Mouse (Mus musculus): ENCODE data around the gene Gse1.

The Gse1 gene

DNA sequence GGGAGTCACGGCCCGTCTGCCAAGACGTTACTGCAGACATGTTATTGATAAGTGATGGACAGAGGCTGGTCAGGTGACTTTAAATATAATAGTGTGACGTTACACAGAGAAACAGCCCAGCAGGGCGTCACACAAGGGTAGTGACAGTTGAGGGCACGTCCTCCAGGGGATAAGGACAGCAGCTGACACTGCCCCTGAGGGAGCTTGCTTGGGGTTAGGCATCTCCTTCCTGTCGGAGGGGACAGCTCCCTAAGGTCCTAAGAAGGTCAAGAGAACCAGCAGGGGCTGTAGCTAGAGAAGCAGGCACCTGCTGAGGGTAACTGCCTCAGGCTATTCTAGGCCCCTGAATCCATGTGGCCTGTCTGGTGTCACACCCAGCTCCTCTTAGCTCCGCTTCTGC lies 343.3 kb downstream of the Gse1 start:
- H3K36me3 ChIP-seq (ENCODE audit: insufficient read depth, low read length), result peaks cover 100% of the 10 kb centered on the region
- peaks cover 100% of the 10 kb centered on the region for H3K4me1 ChIP-seq (replicated peaks; ENCODE audit: low read depth, low read length)
- no peaks in the 10 kb centered on the region for H3K27me3 ChIP-seq (ENCODE audit: insufficient read depth, low read length)
- no peak for TF ChIP-seq CTCF (conservative IDR thresholded peaks at IDR 0.05; ENCODE audit: low read length)
- no peak for TF ChIP-seq POU5F1 (IDR thresholded peaks at IDR 0.05; ENCODE audit: borderline replicate concordance, low read length)
- no peak for TF ChIP-seq NANOG (IDR thresholded peaks at IDR 0.05; ENCODE audit: borderline replicate concordance, low read length)
- H3K4me3 ChIP-seq (replicated peaks; ENCODE audit: low read length), result no peak overlapping the region
- H3K9me3 ChIP-seq (ENCODE audit: low read length), result no peaks in the 10 kb centered on the region

DNA sequence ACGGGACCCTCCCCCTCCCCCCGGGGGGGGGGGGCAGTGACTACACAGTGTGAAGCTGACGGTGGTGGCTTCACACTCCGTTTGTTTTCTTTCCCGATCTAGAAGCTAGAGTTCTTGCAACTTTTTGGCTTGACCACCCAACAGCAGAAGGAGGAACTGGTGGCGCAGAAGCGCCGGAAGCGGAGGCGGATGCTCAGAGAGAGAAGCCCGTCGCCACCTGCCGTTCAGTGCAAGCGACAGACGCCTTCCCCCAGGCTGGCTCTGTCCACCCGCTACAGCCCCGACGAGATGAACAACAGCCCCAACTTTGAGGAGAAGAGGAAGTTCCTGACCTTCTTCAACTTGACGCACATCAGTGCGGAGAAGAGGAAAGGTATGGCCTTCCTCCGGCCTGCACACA lies 344.3 kb downstream of the Gse1 start:
- Histone ChIP-seq H3K4me3 (replicated peaks; ENCODE audit: low read length) (no peak overlapping the region), H3K36me3 (ENCODE audit: insufficient read depth, low read length) (peaks cover 100% of the 10 kb centered on the region), H3K9me3 (ENCODE audit: low read length) (no peaks in the 10 kb centered on the region), H3K27me3 (ENCODE audit: insufficient read depth, low read length) (no peaks in the 10 kb centered on the region), H3K4me1 (replicated peaks; ENCODE audit: low read depth, low read length) (peaks cover 98% of the 10 kb centered on the region)
- TF ChIP-seq POU5F1 (IDR thresholded peaks at IDR 0.05; ENCODE audit: borderline replicate concordance, low read length) (no peak), CTCF (conservative IDR thresholded peaks at IDR 0.05; ENCODE audit: low read length) (no peak), NANOG (IDR thresholded peaks at IDR 0.05; ENCODE audit: borderline replicate concordance, low read length) (no peak)

DNA sequence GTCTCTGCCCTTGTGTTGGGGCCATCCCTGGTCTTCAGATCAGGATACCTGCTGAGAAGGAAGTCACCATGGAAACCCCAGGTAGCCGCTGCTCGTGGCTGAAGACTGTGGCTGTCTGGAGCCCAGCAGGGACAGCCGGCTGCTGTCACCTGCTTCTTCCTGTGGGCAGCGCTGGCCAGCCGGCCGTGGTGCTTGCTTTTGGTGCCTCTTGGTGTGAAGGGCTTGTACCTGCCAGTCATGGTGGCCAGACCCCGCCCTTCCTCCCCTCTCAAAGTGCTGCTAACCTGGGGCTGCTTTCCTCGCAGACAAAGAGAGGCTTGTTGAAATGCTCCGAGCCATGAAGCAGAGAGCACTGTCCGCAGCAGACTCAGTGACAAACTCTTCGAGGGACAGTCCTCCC lies 345.6 kb downstream of the Gse1 start:
- TF ChIP-seq CTCF (conservative IDR thresholded peaks at IDR 0.05; ENCODE audit: low read length) (no peak), NANOG (IDR thresholded peaks at IDR 0.05; ENCODE audit: borderline replicate concordance, low read length) (no peak), POU5F1 (IDR thresholded peaks at IDR 0.05; ENCODE audit: borderline replicate concordance, low read length) (no peak)
- Histone ChIP-seq H3K27me3 (ENCODE audit: insufficient read depth, low read length) (no peaks in the 10 kb centered on the region), H3K4me3 (replicated peaks; ENCODE audit: low read length) (peak overlapping the region; percentile 23; the same call in 1 of the 2 replicates), H3K36me3 (ENCODE audit: insufficient read depth, low read length) (peaks cover 100% of the 10 kb centered on the region), H3K4me1 (replicated peaks; ENCODE audit: low read depth, low read length) (peaks cover 98% of the 10 kb centered on the region), H3K9me3 (ENCODE audit: low read length) (no peaks in the 10 kb centered on the region)

DNA sequence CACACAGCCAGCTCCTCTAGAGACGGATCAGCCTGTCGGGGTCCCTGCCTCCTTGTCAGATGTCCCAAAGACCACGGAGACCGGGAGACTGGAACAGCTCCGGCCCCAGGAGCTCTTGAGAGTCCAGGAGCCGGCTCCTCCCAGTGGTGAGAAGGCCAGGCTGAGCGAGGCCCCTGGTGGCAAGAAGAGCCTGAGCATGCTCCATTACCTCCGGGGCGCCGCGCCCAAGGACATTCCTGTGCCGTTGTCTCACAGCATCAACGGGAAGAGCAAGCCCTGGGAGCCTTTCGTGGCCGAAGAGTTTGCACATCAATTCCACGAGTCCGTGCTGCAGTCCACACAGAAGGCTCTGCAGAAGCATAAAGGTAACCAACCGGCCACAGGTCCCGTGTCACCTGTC lies 346.7 kb downstream of the Gse1 start:
- TF ChIP-seq POU5F1 (IDR thresholded peaks at IDR 0.05; ENCODE audit: borderline replicate concordance, low read length), result no peak
- no peak for TF ChIP-seq NANOG (IDR thresholded peaks at IDR 0.05; ENCODE audit: borderline replicate concordance, low read length)
- TF ChIP-seq CTCF (conservative IDR thresholded peaks at IDR 0.05; ENCODE audit: low read length), result no peak
- H3K36me3 ChIP-seq (ENCODE audit: insufficient read depth, low read length), result peaks cover 100% of the 10 kb centered on the region
- H3K4me1 ChIP-seq (replicated peaks; ENCODE audit: low read depth, low read length), result peaks cover 92% of the 10 kb centered on the region
- H3K4me3 ChIP-seq (replicated peaks; ENCODE audit: low read length), result peak overlapping the region; percentile 17; the same call in 1 of the 2 replicates
- H3K27me3 ChIP-seq (ENCODE audit: insufficient read depth, low read length), result no peaks in the 10 kb centered on the region
- no peaks in the 10 kb centered on the region for H3K9me3 ChIP-seq (ENCODE audit: low read length)

DNA sequence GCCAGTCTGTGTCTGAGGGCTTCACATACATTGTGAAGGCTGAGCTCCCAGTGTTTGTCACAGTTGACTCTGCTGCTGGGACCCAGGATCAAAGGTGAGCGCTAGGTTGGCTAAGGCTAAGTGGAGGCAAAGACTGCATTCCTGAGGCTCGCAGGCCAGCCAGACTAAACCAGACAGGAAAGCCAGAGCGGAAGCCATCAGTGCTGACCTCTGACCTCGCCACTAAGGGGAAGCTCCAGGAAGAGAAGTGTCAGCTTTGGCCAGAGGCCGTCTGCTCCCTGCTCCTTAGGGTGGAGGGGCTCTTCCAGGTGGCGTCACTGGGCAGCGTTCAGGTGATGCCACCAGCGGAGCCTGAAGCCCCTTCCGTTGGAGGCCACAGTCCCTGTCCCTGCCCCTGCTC lies 347.5 kb downstream of the Gse1 start:
- TF ChIP-seq CTCF (conservative IDR thresholded peaks at IDR 0.05; ENCODE audit: low read length), result no peak
- Histone ChIP-seq H3K36me3 (ENCODE audit: insufficient read depth, low read length) (peaks cover 100% of the 10 kb centered on the region), H3K4me3 (replicated peaks; ENCODE audit: low read length) (no peak overlapping the region), H3K4me1 (replicated peaks; ENCODE audit: low read depth, low read length) (peaks cover 92% of the 10 kb centered on the region), H3K9me3 (ENCODE audit: low read length) (no peaks in the 10 kb centered on the region), H3K27me3 (ENCODE audit: insufficient read depth, low read length) (no peaks in the 10 kb centered on the region)

DNA sequence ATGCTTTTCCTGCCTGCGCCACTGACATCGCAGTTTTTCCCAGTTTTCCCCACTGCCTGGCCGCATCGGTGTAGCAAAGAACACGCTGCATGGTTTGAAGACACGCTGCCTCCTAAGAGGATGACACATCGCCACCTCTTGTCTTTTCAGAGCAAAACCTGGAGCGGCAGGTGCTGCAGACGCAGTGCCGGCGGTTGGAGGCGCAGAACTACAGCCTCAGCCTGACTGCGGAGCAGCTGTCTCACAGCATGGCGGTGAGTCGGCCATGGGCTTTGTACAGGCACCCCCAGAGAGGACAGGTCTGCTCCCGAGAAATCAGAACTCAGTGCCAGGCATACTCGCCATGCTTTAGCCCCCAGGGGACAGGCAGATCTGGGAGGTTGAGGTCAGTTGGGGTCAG lies 349.6 kb downstream of the Gse1 start:
- H3K9me3 ChIP-seq (ENCODE audit: low read length), result no peaks in the 10 kb centered on the region
- peaks cover 87% of the 10 kb centered on the region for H3K4me1 ChIP-seq (replicated peaks; ENCODE audit: low read depth, low read length)
- TF ChIP-seq CTCF (conservative IDR thresholded peaks at IDR 0.05; ENCODE audit: low read length), result no peak
- TF ChIP-seq POU5F1 (IDR thresholded peaks at IDR 0.05; ENCODE audit: borderline replicate concordance, low read length), result no peak
- TF ChIP-seq NANOG (IDR thresholded peaks at IDR 0.05; ENCODE audit: borderline replicate concordance, low read length), result no peak
- peaks cover 100% of the 10 kb centered on the region for H3K36me3 ChIP-seq (ENCODE audit: insufficient read depth, low read length)
- H3K4me3 ChIP-seq (replicated peaks; ENCODE audit: low read length), result no peak overlapping the region
- H3K27me3 ChIP-seq (ENCODE audit: insufficient read depth, low read length), result no peaks in the 10 kb centered on the region

DNA sequence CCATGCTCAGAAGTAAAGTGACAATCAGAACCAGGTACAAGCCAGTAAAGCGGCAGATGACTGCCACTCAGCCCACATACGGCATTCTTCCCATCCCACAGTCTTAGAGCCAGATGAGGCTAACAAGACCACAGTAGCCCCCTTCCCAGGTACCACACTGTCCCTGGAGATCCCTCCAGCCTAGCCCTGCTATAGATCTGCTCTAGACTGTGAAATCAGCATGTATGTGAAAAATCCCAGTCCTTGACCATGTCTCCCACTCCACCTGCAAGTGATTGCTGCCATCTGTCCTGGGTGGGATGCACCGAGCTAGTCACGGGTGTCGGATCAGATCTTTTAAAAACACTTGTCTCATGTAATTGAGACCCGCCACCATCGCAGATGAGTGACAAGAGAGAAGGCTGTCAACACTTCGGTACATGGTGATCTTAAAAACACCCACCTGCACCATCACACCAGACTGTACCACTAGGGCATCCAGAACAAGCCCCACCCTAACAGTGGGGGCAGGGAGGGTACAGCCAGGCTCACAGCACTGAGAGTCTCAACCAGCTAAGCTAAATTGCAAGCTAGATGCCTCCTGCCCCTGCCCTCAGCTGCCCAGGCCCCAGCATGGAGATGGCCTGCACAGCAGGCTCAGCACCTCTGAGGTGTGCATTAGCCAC lies 352.2 kb downstream of the Gse1 start:
- no peak for TF ChIP-seq POU5F1 (IDR thresholded peaks at IDR 0.05; ENCODE audit: borderline replicate concordance, low read length)
- no peak for TF ChIP-seq CTCF (conservative IDR thresholded peaks at IDR 0.05; ENCODE audit: low read length)
- TF ChIP-seq NANOG (IDR thresholded peaks at IDR 0.05; ENCODE audit: borderline replicate concordance, low read length), result no peak
- Histone ChIP-seq H3K4me3 (replicated peaks; ENCODE audit: low read length) (no peak overlapping the region), H3K4me1 (replicated peaks; ENCODE audit: low read depth, low read length) (peaks cover 70% of the 10 kb centered on the region), H3K36me3 (ENCODE audit: insufficient read depth, low read length) (peaks cover 95% of the 10 kb centered on the region), H3K27me3 (ENCODE audit: insufficient read depth, low read length) (no peaks in the 10 kb centered on the region), H3K9me3 (ENCODE audit: low read length) (no peaks in the 10 kb centered on the region)

DNA sequence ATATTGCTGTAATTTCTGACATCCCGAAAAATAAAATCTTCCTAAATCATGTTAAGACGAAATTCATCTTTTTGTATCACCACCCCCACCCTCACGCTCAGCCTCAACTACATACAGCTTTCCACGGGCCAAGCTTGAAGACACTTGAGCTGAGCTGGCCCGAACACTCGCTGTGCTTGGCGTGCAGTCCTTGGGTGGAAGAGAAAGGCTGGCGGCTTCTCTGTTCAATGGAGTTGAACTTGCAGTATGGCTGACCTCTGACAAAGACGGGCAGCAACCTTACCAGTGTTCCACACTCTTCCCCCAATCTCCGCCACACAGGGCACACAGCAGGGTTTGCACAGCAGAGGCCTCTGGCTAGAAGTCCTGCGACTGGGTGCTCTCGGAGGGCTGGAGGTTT lies 353.1 kb downstream of the Gse1 start:
- Histone ChIP-seq H3K27me3 (ENCODE audit: insufficient read depth, low read length) (no peaks in the 10 kb centered on the region), H3K4me3 (replicated peaks; ENCODE audit: low read length) (no peak overlapping the region), H3K9me3 (ENCODE audit: low read length) (no peaks in the 10 kb centered on the region), H3K4me1 (replicated peaks; ENCODE audit: low read depth, low read length) (peaks cover 70% of the 10 kb centered on the region), H3K36me3 (ENCODE audit: insufficient read depth, low read length) (peaks cover 95% of the 10 kb centered on the region)
- no peak for TF ChIP-seq NANOG (IDR thresholded peaks at IDR 0.05; ENCODE audit: borderline replicate concordance, low read length)
- no peak for TF ChIP-seq POU5F1 (IDR thresholded peaks at IDR 0.05; ENCODE audit: borderline replicate concordance, low read length)
- no peak for TF ChIP-seq CTCF (conservative IDR thresholded peaks at IDR 0.05; ENCODE audit: low read length)

DNA sequence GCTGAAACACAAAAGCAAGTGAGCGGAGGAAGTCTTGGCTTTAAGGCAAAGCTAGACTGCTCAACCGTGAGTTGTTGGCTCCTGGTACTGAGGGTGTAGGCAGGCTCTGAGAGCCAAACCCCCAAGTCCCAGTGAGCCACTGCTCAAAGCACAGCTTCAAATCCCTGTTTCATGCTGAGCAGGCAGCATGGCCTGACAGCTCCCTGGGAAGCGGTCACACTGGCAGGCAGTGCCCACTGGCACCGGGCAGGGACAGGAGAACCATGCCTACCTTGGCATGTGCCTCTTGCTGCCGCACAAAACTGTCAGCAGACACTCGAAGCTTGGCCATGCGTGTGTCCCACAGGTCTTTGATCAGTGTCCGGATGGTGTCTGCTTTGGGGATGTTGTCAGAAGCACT lies 353.6 kb downstream of the Gse1 start:
- H3K9me3 ChIP-seq (ENCODE audit: low read length), result no peaks in the 10 kb centered on the region
- H3K36me3 ChIP-seq (ENCODE audit: insufficient read depth, low read length), result peaks cover 95% of the 10 kb centered on the region
- no peak for TF ChIP-seq POU5F1 (IDR thresholded peaks at IDR 0.05; ENCODE audit: borderline replicate concordance, low read length)
- TF ChIP-seq NANOG (IDR thresholded peaks at IDR 0.05; ENCODE audit: borderline replicate concordance, low read length), result no peak
- TF ChIP-seq CTCF (conservative IDR thresholded peaks at IDR 0.05; ENCODE audit: low read length), result no peak
- peaks cover 71% of the 10 kb centered on the region for H3K4me1 ChIP-seq (replicated peaks; ENCODE audit: low read depth, low read length)
- H3K27me3 ChIP-seq (ENCODE audit: insufficient read depth, low read length), result no peaks in the 10 kb centered on the region
- H3K4me3 ChIP-seq (replicated peaks; ENCODE audit: low read length), result no peak overlapping the region

Data from E14TG2a.4 (cell line).